Mouse (Mus musculus) cerebellum, postnatal 10 days (tissue): ENCODE data around the gene Rasl11b.

Experiments
- DNase-seq, 2 experiments: peaks; one replicate each; pipeline ENCODE4 v3.0.0; 2021; ENCODE audit warnings: mixed read lengths in 2 of 2

The Rasl11b gene

DNA sequence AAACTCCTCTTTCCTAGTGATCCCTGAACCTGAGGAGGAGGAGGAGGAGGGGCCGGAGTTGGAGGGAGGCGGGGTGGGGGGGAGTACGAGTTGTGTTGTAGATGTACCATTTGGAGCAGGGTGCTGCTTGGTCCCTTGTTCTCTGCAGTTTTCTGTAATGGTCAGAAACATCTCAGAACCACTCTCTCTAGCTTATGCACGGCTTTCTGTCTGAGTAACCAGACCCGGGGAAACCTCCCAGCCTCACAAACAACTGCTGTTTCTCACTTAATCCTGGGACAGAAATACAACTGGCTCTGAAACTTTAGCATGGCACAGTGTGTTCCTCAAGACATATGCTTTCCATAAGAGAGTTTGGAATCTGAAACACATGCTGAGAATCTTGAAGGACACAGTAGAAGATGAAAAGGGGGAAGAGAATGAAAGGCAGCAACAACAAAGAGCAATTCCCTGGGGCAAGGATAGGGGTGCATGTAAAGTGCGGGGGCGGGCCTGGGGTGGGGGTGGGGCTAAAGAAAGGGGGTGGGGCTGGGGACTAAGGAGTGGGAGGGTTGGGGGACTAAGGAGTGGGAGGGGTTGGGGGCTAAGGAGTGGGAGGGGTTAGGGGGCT lies 19.5 kb downstream of the Rasl11b start:
- DNase-seq = no peak

DNA sequence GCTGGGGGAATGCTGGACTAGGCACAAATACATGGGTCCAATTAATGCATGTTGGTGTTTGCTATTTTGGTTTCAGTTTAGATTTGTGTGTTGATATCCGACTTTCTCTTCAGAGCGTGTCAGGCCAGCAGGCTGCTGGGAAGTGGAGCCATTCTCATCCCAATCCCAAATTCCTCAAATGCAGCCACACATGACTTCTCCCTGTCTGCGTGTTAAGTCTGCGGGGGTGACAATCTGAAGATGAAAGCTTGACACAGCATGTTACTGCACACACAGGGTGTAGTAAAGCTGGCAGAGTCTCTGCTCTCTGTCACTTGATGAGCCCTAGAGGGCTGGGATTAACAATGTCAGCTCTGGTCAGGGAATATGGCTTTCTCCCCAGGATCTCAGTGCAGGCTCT lies 20.0 kb downstream of the Rasl11b start:
- DNase-seq = no peak

DNA sequence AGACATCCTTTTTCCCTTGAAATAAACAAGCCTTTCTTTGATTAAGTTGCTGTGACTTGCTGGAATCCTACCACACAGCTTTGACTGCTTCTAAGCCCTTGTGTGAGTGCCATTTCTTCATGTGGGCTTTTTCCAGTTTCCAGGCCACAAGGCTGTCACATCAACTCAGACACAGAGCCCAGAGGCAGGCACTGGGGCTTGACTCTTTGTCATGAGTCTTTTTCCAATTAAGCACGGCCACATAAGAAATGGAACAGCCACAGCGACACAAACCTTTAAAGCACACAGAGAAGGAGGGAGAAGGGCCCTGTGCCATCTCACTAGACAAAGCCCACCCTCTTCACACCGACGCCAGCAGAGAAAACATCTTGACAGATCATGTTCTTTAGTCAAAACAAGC lies 23.4 kb downstream of the Rasl11b start:
- no peak for DNase-seq

DNA sequence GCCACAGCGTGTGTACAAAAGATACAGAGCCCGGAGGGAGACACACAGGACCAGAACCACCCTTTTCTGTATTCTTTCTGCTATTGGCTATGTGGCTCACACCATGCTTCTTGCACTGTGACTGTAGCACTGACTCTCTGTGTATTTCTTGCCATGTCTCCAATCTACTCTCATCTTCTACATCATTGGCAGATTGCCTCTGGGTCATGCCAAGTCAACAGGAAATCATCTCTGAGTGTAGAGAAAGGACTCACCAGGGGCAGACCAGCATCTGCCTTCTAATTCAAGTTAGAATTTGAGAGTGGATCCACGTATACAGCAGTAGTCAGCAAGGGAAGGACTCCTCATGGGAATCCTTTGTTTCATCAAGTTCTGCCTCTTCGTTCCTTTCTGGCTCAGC lies 27.5 kb downstream of the Rasl11b start:
- DNase-seq = peak; percentile 40 to 53

DNA sequence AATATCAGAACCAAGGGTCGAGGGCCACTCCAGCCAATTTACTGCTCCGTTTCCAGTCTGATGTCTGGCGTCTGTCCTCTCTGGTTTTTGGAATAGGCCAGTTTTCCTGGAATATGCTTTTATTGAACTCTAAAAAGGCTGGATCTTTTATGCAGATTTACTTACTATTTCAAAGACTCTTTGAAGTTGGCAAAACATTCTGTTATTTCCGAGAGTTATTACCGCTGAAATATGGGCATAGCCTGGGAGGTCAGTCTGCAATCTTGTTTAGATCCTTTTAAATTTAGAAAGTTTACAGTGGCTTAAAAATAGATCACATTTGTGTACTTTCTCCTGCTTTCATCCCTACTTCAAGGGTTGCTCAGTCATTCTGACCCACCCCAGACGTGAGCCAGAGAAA lies 29.4 kb downstream of the Rasl11b start:
- DNase-seq = no peak

DNA sequence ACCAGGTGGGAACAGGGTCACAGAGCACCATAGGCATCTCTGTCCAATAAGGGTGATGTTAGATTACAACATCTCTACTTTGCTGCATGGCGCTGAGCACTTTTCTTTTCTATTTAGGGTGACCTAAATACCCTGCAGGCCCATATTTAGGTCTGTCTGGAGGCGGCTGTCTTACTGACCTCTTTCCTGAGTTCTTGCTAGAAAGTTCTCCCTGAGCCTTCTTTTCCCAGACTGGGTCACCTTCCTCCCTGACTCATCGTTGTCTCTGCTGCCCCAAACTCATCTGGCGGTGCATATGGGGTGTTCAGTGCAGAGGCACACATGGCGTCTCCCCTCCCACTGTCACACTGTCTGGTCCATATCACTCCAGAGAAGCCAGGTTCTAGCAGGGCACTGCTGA lies 31.1 kb downstream of the Rasl11b start:
- DNase-seq = no peak

DNA sequence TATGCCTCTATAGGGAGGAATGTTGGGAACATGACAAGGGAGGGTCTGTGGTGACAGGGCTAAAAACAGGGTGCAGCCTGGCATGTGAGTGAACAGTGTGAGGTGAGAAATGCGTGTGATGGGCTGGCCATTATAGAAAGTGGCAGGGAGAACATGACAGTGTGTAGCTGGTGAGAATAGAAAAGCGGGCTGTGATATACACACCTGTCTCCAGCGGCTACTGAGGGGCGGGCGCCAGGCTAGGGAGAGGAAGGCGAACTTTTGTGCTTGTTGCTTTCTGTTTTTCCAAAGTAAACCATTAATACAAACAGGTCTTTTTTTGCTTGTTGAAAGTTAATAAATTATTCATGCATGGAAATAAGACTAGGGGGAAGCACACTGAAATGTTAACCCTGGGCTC lies 32.3 kb downstream of the Rasl11b start:
- DNase-seq = no peak

DNA sequence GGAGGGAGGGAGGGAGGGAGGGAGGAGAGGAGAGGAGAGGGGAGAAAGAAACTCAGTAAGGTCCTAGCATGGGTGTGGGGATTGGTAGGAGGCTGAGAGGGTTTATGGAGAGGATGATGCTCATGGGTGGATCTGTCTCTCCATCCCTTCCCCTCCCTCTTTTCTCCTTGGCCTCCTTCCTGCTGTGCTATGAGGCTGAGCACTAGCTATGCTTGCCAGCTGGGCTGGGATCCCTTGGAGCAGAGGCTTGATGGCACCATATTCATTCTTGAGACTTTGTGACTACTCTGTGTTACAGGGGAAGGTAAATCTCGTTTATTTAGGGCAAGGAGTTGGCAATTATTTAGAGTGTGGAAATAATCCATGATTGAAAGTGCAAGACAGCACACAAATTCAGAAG lies 33.9 kb downstream of the Rasl11b start:
- DNase-seq = no peak

DNA sequence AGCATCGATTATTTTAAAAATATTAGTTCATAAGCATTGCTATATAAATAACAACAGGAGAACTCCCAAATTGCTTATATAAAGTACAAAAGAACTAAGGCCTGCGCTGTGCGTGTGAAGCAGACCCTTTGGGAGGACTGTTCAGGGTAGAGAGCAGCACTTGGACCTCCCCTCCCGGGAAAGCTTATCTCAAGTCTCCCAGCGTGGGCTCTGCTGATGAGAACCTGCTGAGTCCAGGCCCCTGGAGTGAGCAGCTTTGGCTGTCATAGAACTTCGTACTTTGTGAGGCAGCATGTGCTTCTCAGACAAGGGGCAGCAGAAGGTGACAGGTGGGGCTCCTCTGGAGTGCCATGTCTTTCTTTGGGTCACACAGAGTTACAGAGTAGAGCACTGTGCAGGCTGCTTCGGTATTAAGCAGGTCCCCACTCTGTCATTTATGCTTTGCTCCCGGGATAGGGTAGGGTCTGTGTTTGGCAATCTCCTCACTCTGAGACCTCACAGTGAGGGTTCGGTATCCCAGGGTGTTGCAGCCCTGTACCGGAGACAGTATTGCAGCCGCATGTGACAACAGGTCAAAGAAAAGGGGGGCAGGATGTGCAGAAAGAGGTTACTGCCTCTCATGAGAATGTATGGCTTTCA lies 34.8 kb downstream of the Rasl11b start:
- DNase-seq = no peak

DNA sequence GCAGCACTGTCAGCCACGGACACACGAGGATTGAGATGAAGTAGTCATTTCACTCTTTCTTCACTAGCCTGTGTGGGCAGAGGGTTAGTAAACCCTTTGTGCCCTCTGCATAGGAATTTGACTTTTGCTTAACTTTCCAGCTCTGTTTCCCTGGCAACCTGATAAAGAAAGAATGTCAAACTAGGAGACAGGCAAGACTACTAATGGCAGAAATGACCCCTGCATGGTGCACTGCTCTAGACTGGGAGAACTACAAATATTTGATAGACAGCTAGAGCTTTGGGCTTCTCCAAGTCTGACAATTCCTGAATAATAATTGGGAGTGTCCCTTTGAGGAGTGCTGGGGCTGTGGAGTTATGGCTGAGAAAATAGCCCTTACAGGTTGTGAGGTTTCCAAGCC lies 35.4 kb downstream of the Rasl11b start:
- no peak for DNase-seq

DNA sequence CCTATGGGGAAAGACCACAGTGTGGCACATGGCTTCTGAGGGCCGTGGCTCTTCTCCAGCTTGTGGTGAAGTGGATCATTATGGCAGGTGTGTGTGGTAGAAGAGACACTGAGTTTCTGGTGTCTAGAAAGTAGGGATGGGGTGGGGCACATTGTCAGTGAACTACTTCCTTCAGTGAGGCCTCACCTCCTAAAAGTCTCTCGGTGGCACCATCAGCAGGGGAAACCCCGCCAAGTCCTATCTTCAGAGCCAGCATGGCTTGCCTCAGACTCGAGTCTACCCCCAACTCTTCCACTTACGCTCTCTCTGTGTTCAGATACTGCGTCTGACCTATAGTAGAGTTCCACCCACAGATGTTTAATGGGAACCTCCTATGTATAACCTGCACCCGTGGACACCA lies 38.7 kb downstream of the Rasl11b start:
- no peak for DNase-seq

DNA sequence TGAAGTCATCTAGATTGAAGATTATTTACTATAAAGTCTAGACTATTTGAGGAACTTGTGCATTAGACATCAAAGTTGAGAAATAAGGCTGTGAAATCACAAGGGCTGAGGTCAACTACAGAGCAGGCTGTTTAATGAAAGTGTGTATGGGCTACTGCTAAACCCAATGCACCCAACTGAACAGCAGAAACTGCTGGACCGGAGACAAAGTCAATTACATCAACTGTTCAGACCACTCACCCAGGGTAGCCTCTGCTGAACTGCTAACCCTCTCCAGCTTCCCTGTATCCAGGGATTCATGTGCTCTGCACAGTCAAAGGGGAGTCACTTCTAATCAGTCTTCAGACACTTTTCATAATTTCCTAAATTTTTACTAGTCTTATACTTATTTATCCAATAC lies 44.3 kb downstream of the Rasl11b start:
- DNase-seq = no peak

DNA sequence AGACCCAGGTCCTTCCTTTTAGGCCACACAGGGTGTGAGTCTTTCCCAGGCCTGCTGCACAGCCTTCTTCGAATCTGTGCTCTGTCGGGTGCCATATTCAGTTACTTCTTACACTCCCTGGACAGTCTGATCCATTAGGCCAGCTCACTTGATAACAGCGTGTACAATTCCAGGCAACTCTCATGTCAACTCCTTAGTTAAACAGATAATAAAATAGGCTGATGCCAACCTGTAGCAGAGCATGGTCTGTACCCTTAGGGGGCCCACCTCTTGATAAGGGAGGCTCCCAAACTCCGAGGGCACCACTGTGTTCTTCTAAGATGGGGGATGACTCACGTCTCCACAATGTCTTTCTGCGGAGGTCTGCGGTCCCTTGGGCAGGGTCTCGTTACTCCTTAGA lies 45.2 kb downstream of the Rasl11b start:
- no peak for DNase-seq

DNA sequence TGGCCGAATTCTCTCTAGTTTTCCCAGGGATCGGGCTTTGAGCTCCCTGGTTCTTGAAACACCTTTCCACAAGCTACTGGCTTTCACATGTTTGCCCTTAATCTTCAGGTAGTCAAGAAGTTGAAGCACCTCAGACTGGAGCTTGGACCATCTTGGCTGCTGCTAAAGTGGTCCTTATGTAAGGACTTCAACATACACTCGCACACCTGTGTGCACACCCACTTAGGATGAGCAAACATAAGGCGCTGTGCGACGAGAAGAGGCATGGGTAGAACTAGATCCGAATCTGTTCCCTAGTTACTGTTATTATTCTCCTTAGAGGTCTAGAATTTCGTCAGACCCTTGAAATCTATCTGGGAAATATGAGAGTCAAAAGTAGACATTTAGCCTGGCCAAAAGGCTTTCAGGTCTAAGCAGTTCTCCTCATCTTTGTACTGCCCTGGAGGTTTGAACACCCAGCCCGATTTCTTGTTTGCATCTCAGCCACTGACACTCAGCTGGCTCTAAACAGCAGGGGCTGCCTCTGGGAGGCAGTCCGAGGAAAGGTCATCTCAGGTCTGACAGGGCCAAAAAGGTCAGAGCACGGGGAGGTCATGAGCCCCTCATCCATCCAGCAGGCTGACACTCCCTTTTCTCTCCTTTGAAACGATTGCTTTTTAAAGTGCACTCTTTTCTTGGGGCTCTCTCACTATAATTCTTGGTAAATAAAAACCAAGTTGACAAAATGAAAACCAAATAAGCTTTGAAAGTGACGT lies 46.0 kb downstream of the Rasl11b start:
- DNase-seq = no peak

DNA sequence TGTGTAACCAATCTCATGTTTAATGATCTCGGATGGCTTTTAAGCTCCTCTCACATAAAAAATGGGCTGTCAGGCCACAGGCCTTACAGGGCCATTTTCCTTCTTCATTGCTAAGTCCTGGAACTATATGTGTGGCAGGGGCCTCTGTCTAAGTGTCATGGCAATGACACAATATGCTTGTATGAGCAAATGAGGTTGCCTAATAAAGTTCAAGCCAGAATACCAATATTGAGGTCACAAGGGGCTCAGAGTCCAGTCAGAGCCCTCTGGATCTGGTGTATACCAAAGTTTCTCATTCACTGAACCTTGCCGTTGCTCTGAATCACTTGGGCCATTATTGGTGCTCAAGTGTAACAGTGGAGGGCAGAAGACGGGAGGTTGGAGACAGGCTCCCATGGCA lies 47.6 kb downstream of the Rasl11b start:
- no peak for DNase-seq

DNA sequence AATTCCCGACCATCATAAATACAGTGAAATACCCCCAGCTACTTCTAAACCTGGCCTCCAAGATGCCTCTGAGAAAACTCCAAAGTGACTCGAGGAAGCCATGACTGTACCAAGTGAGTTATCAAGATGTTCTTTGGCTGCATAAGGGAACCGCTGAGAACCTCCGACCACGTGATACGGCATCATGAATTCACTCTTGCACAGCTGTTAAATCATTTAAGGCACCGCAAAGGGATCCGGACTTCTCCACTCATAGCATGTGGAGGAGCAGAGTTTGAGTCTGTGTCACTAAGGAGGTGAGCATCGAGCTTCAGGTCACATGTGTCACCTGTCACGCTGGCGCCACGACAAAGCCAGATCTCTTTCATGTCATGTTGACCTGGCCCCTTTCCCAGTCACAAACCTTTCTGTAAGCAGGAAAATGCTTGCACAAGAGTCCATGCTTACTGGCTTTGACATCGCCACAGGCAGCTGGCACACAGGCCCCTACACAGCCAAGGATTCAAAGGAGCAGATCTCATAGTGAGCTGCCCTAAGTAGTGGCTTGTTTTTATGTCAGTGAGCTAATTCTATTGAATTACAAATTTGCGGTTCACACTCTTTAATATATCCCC lies 49.4 kb downstream of the Rasl11b start:
- peak; percentile 90 to 92 for DNase-seq

DNA sequence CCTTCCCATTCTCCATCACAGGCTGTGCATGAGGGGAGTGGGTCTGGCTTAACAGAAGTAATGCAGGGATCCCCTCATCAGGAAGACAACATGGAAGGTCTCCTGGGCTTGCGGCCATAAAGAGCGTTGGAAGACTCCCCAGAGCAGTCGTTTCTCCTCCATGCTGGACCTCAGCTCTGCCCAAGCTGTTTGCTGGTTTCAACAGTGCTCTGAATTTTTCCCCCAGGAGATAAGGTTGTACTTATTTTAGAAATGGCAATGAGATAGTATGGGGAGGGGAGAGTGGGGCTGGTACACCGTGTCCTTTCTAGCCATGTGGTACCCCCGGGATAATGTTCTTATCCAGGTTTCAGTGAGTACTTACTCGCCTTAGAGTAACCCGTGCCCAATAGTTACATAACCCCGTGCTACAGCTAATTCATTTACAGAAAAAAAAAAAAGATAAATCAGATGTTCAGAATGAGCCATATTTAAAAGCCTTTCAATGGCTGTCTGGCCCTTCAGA lies 50.6 kb downstream of the Rasl11b start:
- DNase-seq = no peak

DNA sequence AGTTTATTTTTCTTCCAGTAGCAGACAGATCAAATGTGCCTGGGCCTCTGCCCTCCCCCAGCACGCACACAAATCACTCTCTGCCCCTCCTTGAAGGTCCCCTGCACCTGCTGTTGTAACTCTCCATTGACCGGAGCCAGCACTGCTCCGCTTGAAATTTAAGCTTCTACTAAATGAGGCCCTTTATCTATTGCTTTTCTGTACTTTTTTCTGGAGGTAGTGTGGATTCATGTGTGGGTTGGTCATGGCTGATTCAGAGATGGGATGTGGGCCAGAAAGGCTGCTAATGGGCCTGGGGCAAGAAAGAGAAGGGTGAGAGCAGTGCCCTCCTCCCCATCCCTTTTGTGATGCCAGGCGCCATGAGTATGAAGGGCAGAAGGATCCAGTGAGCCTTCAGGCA lies 51.4 kb downstream of the Rasl11b start:
- peak in 1 of 2 experiments; percentile 27 for DNase-seq

DNA sequence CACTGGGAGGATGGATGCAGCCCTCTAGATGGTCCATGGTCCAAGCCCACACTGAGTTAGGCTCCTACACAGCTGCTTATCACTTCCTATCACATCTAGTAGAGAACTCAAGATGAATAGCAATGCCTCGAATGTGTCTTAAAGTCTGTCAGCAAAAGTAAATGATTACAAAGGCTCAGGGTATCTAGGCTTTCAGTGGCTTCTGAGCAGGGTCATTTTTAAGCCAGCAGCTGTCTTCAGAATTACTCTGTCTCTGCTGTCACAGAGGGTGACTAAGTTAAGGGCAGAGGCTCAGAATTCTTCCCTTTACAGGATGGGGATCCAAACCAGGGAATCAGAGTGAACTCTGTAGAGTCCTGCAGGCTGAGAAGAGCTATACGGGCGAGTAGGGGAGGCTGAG lies 51.9 kb downstream of the Rasl11b start:
- no peak for DNase-seq
